Mouse (Mus musculus): ENCODE measurements around the gene Amotl2. TPM values are rescaled to one million over a fixed set of nuclear protein-coding genes. Genes with fewer than 3 reads are reported as not detected.

The Amotl2 gene
- total and polyA plus RNA-seq, 3 experiments: not detected

- TF ChIP-seq HCFC1 (IDR thresholded peaks at IDR 0.05; ENCODE audit: low read depth, low read length): no peak
Measured at GRCm38 (mm10) chr9:102701042-102701441, 15.4 kb upstream of the Amotl2 start (continued).

GRCm38 (mm10) chr9:102709504-102710135, 6.9 kb upstream of the Amotl2 start:
- Histone ChIP-seq H3K36me3 (ENCODE audit: control insufficient read depth in 1 of 2, insufficient read depth in 2 of 2, low read length in 2 of 2) (no peaks in the 10 kb centered on the region), H3K27ac (ENCODE audit: control insufficient read depth, low read depth, low read length) (no peak overlapping the region), H3K27me3 (ENCODE audit: control insufficient read depth in 1 of 2, insufficient read depth in 2 of 2, low read length in 2 of 2) (no peaks in the 10 kb centered on the region), H3K9ac (ENCODE audit: control insufficient read depth, low read depth, low read length, poor library complexity, severe bottlenecking) (no peak overlapping the region), H3K79me2 (ENCODE audit: control insufficient read depth, insufficient read depth, low read length, poor library complexity) (no peaks in the 10 kb centered on the region), H3K9me3 (replicated peaks; ENCODE audit: insufficient read depth, low read length) (no peaks in the 10 kb centered on the region), H3K4me3 (ENCODE audit: control insufficient read depth in 1 of 2, insufficient read depth in 1 of 2, low read depth in 2 of 2, low read length in 2 of 2) (no peak overlapping the region), H3K4me1 (ENCODE audit: control insufficient read depth in 1 of 2, insufficient read depth in 2 of 2, low read length in 2 of 2) (no peaks in the 10 kb centered on the region)
- TF ChIP-seq GATA1 (IDR thresholded peaks at IDR 0.05; ENCODE audit: low read depth, low read length) (no peak), MAFK (IDR thresholded peaks at IDR 0.05; ENCODE audit: borderline replicate concordance, low read depth, low read length) (no peak), MYB (IDR thresholded peaks at IDR 0.05; ENCODE audit: low read depth, low read length) (no peak), POLR2AphosphoS2 (IDR thresholded peaks at IDR 0.05; ENCODE audit: low read length) (no peak), POLR2AphosphoS5 (IDR thresholded peaks at IDR 0.05; ENCODE audit: borderline replicate concordance, low read depth, low read length) (no peak), MYC (IDR thresholded peaks at IDR 0.05; ENCODE audit: low read depth, low read length) (no peak), USF2 (IDR thresholded peaks at IDR 0.05; ENCODE audit: borderline replicate concordance in 1 of 2, insufficient read depth in 1 of 2, low read depth in 1 of 2, low read length in 2 of 2) (no peak)
- no peak for DNase-seq (ENCODE audit: low read depth, low spot score)

- Histone ChIP-seq H3K27ac (ENCODE audit: control insufficient read depth, low read depth, low read length) (no peak overlapping the region), H3K9me3 (replicated peaks; ENCODE audit: insufficient read depth, low read length) (no peaks in the 10 kb centered on the region), H3K9ac (ENCODE audit: control insufficient read depth, low read depth, low read length, poor library complexity, severe bottlenecking) (no peak overlapping the region), H3K36me3 (ENCODE audit: control insufficient read depth in 1 of 2, insufficient read depth in 2 of 2, low read length in 2 of 2) (no peaks in the 10 kb centered on the region), H3K79me2 (ENCODE audit: control insufficient read depth, insufficient read depth, low read length, poor library complexity) (no peaks in the 10 kb centered on the region), H3K27me3 (ENCODE audit: control insufficient read depth in 1 of 2, insufficient read depth in 2 of 2, low read length in 2 of 2) (no peaks in the 10 kb centered on the region), H3K4me3 (ENCODE audit: control insufficient read depth in 1 of 2, insufficient read depth in 1 of 2, low read depth in 2 of 2, low read length in 2 of 2) (no peak overlapping the region), H3K4me1 (ENCODE audit: control insufficient read depth in 1 of 2, insufficient read depth in 2 of 2, low read length in 2 of 2) (no peaks in the 10 kb centered on the region)
- DNase-seq (ENCODE audit: low read depth, low spot score): no peak
- TF ChIP-seq NELFE (IDR thresholded peaks at IDR 0.05; ENCODE audit: low read depth, low read length) (no peak), JUND (IDR thresholded peaks at IDR 0.05; ENCODE audit: low read depth, low read length) (no peak)
Measured at GRCm38 (mm10) chr9:102710520-102710919, 6.0 kb upstream of the Amotl2 start.

GRCm38 (mm10) chr9:102713797-102714196, 2.7 kb upstream of the Amotl2 start:
- H3K4me3 ChIP-seq (ENCODE audit: control insufficient read depth in 1 of 2, insufficient read depth in 1 of 2, low read depth in 2 of 2, low read length in 2 of 2): no peak overlapping the region
- H3K36me3 ChIP-seq (ENCODE audit: control insufficient read depth in 1 of 2, insufficient read depth in 2 of 2, low read length in 2 of 2): no peaks in the 10 kb centered on the region
- no peaks in the 10 kb centered on the region for H3K79me2 ChIP-seq (ENCODE audit: control insufficient read depth, insufficient read depth, low read length, poor library complexity)
- H3K27ac ChIP-seq (ENCODE audit: control insufficient read depth, low read depth, low read length): no peak overlapping the region
- H3K4me1 ChIP-seq (ENCODE audit: control insufficient read depth in 1 of 2, insufficient read depth in 2 of 2, low read length in 2 of 2): no peaks in the 10 kb centered on the region
- no peaks in the 10 kb centered on the region for H3K27me3 ChIP-seq (ENCODE audit: control insufficient read depth in 1 of 2, insufficient read depth in 2 of 2, low read length in 2 of 2)
- H3K9me3 ChIP-seq (replicated peaks; ENCODE audit: insufficient read depth, low read length): no peaks in the 10 kb centered on the region
- DNase-seq (ENCODE audit: low read depth, low spot score): peak; percentile 11
- H3K9ac ChIP-seq (ENCODE audit: control insufficient read depth, low read depth, low read length, poor library complexity, severe bottlenecking): no peak overlapping the region
- TF ChIP-seq POLR2AphosphoS2 (IDR thresholded peaks at IDR 0.05; ENCODE audit: low read length): no peak
- no peak for TF ChIP-seq SIN3A (IDR thresholded peaks at IDR 0.05; ENCODE audit: low read length)
- TF ChIP-seq JUND (IDR thresholded peaks at IDR 0.05; ENCODE audit: low read depth, low read length): no peak
- no peak for TF ChIP-seq MYB (IDR thresholded peaks at IDR 0.05; ENCODE audit: low read depth, low read length)
- no peak for TF ChIP-seq KAT2A (conservative IDR thresholded peaks at IDR 0.05; ENCODE audit: low read depth, low read length)
- peak; percentile 50 for TF ChIP-seq SMC3 (IDR thresholded peaks at IDR 0.05; ENCODE audit: low read depth, low read length)
- no peak for TF ChIP-seq RCOR1 (IDR thresholded peaks at IDR 0.05; ENCODE audit: low read depth, low read length)
- no peak for TF ChIP-seq NELFE (IDR thresholded peaks at IDR 0.05; ENCODE audit: low read depth, low read length)
- no peak for TF ChIP-seq MAX (IDR thresholded peaks at IDR 0.05; ENCODE audit: low read length)
- no peak for TF ChIP-seq ETS1 (IDR thresholded peaks at IDR 0.05; ENCODE audit: low read depth, low read length)
- TF ChIP-seq MAFK (IDR thresholded peaks at IDR 0.05; ENCODE audit: borderline replicate concordance, low read depth, low read length): no peak
- TF ChIP-seq BHLHE40 (IDR thresholded peaks at IDR 0.05; ENCODE audit: borderline replicate concordance, low read depth, low read length): no peak
- peak in 2 of 3 experiments; percentile 52 to 55; a peak in 5 of 6 replicates for TF ChIP-seq CTCF (IDR thresholded peaks at IDR 0.05 in 2 of 3, conservative IDR thresholded peaks at IDR 0.05 in 1 of 3; ENCODE audit: control insufficient read depth in 1 of 3, insufficient read depth in 1 of 3, low read depth in 2 of 3, low read length in 3 of 3, poor library complexity in 1 of 3, severe bottlenecking in 1 of 3)
- no peak for TF ChIP-seq USF2 (IDR thresholded peaks at IDR 0.05; ENCODE audit: borderline replicate concordance in 1 of 2, insufficient read depth in 1 of 2, low read depth in 1 of 2, low read length in 2 of 2)
- TF ChIP-seq ELF1 (IDR thresholded peaks at IDR 0.05; ENCODE audit: low read depth, low read length): no peak
- no peak for TF ChIP-seq ZNF384 (IDR thresholded peaks at IDR 0.05; ENCODE audit: low read depth, low read length)
- no peak for TF ChIP-seq ZC3H11A (IDR thresholded peaks at IDR 0.05; ENCODE audit: low read depth, low read length)
- TF ChIP-seq UBTF (IDR thresholded peaks at IDR 0.05; ENCODE audit: borderline replicate concordance, insufficient read depth, low read depth, low read length): no peak

All from MEL (cell line).